Mouse (Mus musculus): Measurements from ENCODE around the gene Cfap221.

Cfap221 gene

GRCm38 (mm10) chr1:120006844-120007790 is 10.1 kb upstream of the Cfap221 start, which contains the start of gene Sctr:
Gene Sctr (plus strand): TSS chr1:120006894.
- no peak for DNase-seq (ENCODE audit: low spot score)

GRCm38 (mm10) chr1:119997644-119998043 is 610 bp upstream of the Cfap221 start:
- DNase-seq (ENCODE audit: low spot score), result no peak

- no peak for DNase-seq (ENCODE audit: low spot score)
These were observed 10.5 kb downstream of the Cfap221 start for GRCm38 (mm10) chr1:119986555-119986954.

- DNase-seq (ENCODE audit: low spot score), result no peak
These were observed 21.9 kb downstream of the Cfap221 start for GRCm38 (mm10) chr1:119975141-119975540.

GRCm38 (mm10) chr1:119973117-119973516 is 23.9 kb downstream of the Cfap221 start:
- no peak for DNase-seq (ENCODE audit: low spot score)

GRCm38 (mm10) chr1:119965804-119966514 is 31.1 kb downstream of the Cfap221 start:
- DNase-seq (ENCODE audit: low spot score), result no peak

- no peak for DNase-seq (ENCODE audit: low spot score)
These were observed 37.1 kb downstream of the Cfap221 start for GRCm38 (mm10) chr1:119959920-119960319.

GRCm38 (mm10) chr1:119959464-119959863 is 37.6 kb downstream of the Cfap221 start:
- no peak for DNase-seq (ENCODE audit: low spot score)

- DNase-seq (ENCODE audit: low spot score), result no peak
These were observed 39.3 kb downstream of the Cfap221 start for GRCm38 (mm10) chr1:119957716-119958222.

- DNase-seq (ENCODE audit: low spot score), result no peak
These were observed 42.4 kb downstream of the Cfap221 start for GRCm38 (mm10) chr1:119954680-119955079.

- DNase-seq (ENCODE audit: low spot score), result no peak
These were observed 43.6 kb downstream of the Cfap221 start for GRCm38 (mm10) chr1:119953456-119953855.

GRCm38 (mm10) chr1:119950086-119950485 is 46.9 kb downstream of the Cfap221 start:
- DNase-seq (ENCODE audit: low spot score), result no peak

- DNase-seq (ENCODE audit: low spot score), result no peak
These were observed 60.2 kb downstream of the Cfap221 start for GRCm38 (mm10) chr1:119936861-119937260.

- no peak for DNase-seq (ENCODE audit: low spot score)
These were observed 65.4 kb downstream of the Cfap221 start for GRCm38 (mm10) chr1:119931421-119932150.

- no peak for DNase-seq (ENCODE audit: low spot score)
These were observed 67.3 kb downstream of the Cfap221 start for GRCm38 (mm10) chr1:119929715-119930114.

- no peak for DNase-seq (ENCODE audit: low spot score)
These were observed 77.7 kb downstream of the Cfap221 start for GRCm38 (mm10) chr1:119919299-119919698.

GRCm38 (mm10) chr1:119916823-119917371 is 80.1 kb downstream of the Cfap221 start:
- DNase-seq (ENCODE audit: low spot score), result no peak

GRCm38 (mm10) chr1:119912953-119913814 is 83.8 kb downstream of the Cfap221 start, which contains the start of gene Tmem177:
Gene Tmem177 (minus strand): TSS chr1:119913208.
- DNase-seq (ENCODE audit: low spot score), result peak; percentile 92

GRCm38 (mm10) chr1:119907206-119907748 is 89.8 kb downstream of the Cfap221 start:
- DNase-seq (ENCODE audit: low spot score), result no peak

- DNase-seq (ENCODE audit: low spot score), result no peak
These were observed 93.8 kb downstream of the Cfap221 start for GRCm38 (mm10) chr1:119903231-119903620.
